Mouse (Mus musculus): ENCODE measurements around the gene Tor2a. TPM values are rescaled to one million over a fixed set of nuclear protein-coding genes. Genes with fewer than 3 reads are reported as not detected.

The Tor2a gene
- polyA plus RNA-seq, 1 experiment from 2014 or later, result 24.7 TPM

DNA sequence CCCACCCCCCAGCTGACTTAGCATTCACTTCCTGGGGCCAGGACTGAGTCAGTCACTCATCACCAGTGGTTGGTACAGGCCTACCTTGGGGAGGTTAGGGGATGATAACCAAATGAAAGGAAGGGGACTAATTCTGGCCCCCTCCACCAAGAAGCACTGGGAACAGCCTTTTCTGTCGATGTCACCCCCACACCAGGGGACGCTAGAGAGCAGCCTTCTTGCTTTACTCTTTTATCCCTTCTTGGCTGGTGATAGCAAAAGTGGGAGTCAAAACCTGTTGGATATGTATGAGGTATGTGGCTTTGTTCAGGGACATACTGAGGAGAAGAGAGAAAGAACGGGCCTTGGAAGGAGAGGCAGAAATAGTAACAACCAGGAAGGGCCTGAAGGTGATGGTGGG lies 6.3 kb downstream of the Tor2a start:
- Histone ChIP-seq H3K9me3 (replicated peaks) (no peaks in the 10 kb centered on the region), H3K4me3 (replicated peaks) (no peak overlapping the region), H3K36me3 (replicated peaks) (peaks cover 19% of the 10 kb centered on the region), H3K27me3 (no peaks in the 10 kb centered on the region), H3K27ac (replicated peaks) (no peak overlapping the region), H3K4me1 (replicated peaks) (peaks cover 16% of the 10 kb centered on the region; the same call in 1 of the 2 replicates), H3K4me2 (no peak overlapping the region), H3K9ac (no peak overlapping the region)
- WGBS (ENCODE audit: insufficient replicate concordance), result 57% methylated on average over 3 of the region's 3 CpGs
- ATAC-seq (ENCODE audit: insufficient read depth), result no peak

DNA sequence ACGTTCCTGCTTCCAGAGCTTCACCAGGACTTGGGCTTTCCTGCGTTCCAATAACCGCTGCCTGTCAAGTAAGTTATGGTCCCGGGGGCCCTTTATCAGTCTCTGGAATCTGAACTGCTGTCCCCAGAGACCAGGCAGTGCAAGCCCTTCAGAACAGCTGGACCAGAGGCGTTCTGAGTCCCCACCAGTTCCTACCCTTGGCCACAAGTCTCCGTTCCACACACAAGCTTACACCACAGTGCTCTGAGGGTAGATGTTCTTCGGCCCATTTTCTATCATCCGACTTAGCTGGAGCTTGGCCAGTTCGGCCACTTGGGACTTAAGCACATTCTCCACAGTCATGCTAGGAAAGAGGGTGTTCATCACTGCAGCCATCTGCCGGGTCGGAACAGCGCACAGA lies 10.2 kb downstream of the Tor2a start:
- Histone ChIP-seq H3K4me3 (replicated peaks) (no peak overlapping the region), H3K27me3 (no peaks in the 10 kb centered on the region), H3K36me3 (replicated peaks) (no peaks in the 10 kb centered on the region), H3K4me1 (replicated peaks) (peaks cover 28% of the 10 kb centered on the region), H3K9me3 (replicated peaks) (no peaks in the 10 kb centered on the region), H3K9ac (no peak overlapping the region), H3K4me2 (no peak overlapping the region), H3K27ac (replicated peaks) (no peak overlapping the region)
- 63% methylated on average over 12 of the region's 12 CpGs for WGBS (ENCODE audit: insufficient replicate concordance)
- ATAC-seq (ENCODE audit: insufficient read depth), result no peak

DNA sequence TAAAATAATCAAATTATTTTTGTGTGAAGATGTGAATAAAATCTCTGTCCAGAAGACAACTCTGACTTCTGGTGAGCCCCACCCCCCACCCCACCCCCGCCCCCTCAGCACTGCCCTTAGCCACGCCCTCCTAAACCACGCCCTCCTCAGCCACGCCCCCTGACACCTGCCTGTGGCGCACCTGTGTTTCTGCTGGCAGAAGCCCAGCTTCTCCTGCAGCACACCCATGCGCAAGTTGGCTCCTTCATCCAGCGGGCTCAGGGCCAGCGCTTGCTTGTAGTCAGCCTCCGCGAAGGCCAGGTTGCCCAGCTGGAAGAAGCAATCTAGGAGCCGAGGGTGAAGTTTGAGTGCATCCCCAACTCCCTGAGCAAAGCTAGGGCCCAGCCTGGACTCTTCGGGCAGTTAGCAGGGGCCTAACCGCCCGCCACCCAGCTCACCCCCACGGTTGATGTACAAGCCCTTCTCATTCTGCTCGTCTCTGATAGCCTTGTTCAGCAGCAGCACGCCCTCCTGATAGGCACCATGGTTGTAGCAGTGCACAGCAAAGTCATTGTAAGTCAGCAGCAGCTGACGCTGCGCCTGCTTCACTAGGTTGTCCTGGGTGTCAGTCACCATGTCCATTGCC lies 11.7 kb downstream of the Tor2a start:
- Histone ChIP-seq H3K4me2 (peak overlapping the region; percentile 30), H3K4me1 (replicated peaks) (peaks cover 28% of the 10 kb centered on the region), H3K9me3 (replicated peaks) (no peaks in the 10 kb centered on the region), H3K27ac (replicated peaks) (no peak overlapping the region; the same call in 1 of the 2 replicates), H3K9ac (no peak overlapping the region), H3K4me3 (replicated peaks) (no peak overlapping the region), H3K36me3 (replicated peaks) (no peaks in the 10 kb centered on the region), H3K27me3 (no peaks in the 10 kb centered on the region)
- ATAC-seq (ENCODE audit: insufficient read depth), result peak; percentile 65
- 36% methylated on average over 19 of the region's 19 CpGs for WGBS (ENCODE audit: insufficient replicate concordance)

DNA sequence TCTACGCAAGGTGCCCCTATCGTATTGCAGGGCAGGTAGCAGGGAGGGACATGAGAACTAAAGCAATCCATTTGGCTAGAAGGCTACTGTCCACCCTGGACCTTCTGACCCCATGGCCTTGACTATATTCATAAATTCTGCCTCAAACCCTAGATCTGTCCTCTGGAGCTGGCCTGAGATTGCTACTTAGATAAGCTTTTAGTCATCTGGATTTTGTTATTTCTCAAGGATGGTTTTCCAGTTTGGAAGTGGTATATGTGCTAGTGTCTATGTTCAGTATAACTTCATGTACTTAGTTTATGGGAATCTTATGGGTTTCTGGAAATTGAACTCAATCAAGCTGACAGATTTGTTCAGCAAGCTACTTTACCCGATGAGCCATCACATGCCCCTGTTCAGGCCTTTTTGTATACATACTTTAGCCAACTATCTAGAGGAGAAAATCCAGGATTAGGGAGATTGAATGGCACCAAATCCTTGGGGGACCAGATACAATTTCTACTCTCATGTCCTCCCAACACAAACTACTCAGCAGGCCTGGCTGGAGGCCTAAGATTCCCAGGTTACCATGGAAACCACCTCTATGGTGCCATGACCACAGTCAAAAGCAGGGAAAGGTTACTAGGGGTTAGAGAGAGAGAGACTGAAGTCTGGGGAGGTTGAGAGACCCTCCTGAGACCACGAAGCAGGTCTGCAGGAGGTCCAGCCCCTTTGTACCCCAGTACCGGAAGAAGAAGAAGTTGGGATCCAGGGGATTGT lies 12.5 kb downstream of the Tor2a start:
- 73% methylated on average over 5 of the region's 5 CpGs for WGBS (ENCODE audit: insufficient replicate concordance)

DNA sequence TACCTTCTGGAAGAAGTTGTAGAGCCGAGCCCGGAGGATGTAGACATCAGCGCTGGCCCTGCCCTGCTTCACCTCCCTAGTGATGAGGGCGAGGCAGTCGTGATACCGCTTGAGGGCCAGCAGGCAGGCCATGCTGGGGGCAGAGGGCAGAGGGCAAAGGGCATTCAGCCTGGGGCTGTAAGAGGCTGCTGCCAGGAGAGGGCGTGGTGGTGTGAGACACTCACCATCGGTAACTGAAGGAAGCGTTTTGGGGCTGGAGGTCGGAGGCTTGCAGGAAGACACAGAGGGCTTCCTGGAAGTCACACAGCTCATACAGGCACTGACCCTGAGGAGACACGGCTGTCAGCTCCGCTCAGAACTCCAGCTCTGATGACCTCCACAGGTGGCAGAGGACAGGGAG lies 14.9 kb downstream of the Tor2a start:
- Histone ChIP-seq H3K9ac (no peak overlapping the region), H3K4me1 (replicated peaks) (peaks cover 42% of the 10 kb centered on the region), H3K4me3 (replicated peaks) (no peak overlapping the region), H3K27ac (replicated peaks) (no peak overlapping the region), H3K4me2 (no peak overlapping the region), H3K27me3 (peaks cover 4% of the 10 kb centered on the region; the same call in 1 of the 2 replicates), H3K36me3 (replicated peaks) (no peaks in the 10 kb centered on the region), H3K9me3 (replicated peaks) (no peaks in the 10 kb centered on the region)
- 25% methylated on average over 12 of the region's 12 CpGs for WGBS (ENCODE audit: insufficient replicate concordance)
- ATAC-seq (ENCODE audit: insufficient read depth), result no peak

More for the DNA sequence above, 12.5 kb downstream of the Tor2a start:
- no peaks in the 10 kb centered on the region for H3K9me3 ChIP-seq (replicated peaks)
- peaks cover 28% of the 10 kb centered on the region for H3K4me1 ChIP-seq (replicated peaks)
- no peak overlapping the region for H3K4me2 ChIP-seq
- no peak overlapping the region for H3K27ac ChIP-seq (replicated peaks)
- H3K9ac ChIP-seq, result no peak overlapping the region
- no peaks in the 10 kb centered on the region for H3K36me3 ChIP-seq (replicated peaks)
- no peak for ATAC-seq (ENCODE audit: insufficient read depth)
- no peak overlapping the region for H3K4me3 ChIP-seq (replicated peaks)
- peaks cover 1% of the 10 kb centered on the region; the same call in 1 of the 2 replicates for H3K27me3 ChIP-seq

DNA sequence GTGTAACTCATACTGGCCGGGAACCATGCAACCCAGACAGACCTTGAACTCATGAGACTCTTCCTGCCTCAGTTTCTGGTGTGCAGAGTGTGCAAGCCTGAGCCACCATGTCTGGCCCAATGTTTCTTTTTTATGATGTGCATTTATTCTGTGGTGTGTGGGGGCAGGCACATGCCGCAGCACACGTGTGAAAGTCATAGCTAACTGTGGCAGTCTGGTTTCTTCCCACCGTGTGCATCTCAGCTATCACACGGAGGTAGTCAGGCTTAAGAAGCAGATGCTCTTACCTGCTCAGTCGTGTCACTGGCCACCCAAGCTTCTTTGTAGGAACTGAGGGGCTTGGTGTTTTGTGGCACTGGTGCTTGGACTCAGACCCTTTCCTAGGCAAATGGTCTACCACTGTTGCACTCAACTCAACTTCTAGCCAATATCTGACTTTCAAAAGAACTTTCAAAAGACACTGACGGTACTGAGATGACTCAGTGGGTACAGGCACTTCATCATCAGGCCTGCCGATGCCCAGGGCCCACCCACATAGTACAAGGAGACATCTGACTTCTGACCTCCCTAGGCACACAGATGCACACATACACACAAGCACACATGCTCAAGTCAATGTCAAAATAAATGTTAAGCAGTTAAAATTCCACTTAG lies 15.7 kb downstream of the Tor2a start:
- 60% methylated on average over 8 of the region's 8 CpGs for WGBS (ENCODE audit: insufficient replicate concordance)
- H3K4me1 ChIP-seq (replicated peaks), result peaks cover 41% of the 10 kb centered on the region
- no peak for ATAC-seq (ENCODE audit: insufficient read depth)

DNA sequence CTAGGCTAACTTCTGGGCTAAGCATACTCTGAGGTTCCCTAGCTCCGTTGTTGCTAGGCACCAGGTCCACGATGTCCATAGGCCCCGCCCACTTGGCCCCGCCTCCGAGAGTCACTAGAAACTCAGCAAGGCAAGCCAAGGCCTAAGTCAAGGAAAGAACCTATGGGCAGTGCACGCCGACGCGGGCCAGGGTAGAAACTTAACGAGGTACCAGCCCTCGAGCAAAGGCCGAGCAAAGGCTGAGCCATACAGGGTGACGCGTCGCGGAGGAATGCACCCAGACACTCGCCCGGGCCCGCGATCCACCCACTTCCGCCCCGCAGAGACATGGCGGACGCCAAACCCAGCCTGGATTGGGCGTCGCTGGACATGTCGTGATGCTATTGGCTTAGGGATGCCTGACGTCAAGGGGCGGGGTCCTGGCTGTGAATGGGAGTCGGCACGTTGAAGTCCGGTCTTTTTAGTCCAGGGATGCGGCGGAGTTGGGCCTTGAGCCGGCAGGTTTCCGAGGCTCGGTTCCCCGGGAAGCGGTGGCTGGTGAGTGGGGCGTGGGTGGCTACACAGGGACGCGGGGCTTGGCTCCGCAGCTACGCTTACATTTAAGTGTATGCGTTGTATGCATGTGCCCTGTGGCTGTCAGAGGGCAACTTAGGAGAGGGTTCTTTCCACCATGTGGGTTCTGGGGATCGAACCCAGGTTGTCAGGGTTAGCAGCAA lies 18.5 kb downstream of the Tor2a start, which contains the start of the genes Ttc16 and Ptrh1:
TSS of gene Ttc16 (minus strand) at position 275 of the 716 bp plus-strand sequence.
TSS of gene Ptrh1 (plus strand) at position 428 of the 716 bp plus-strand sequence.
- ATAC-seq (ENCODE audit: insufficient read depth), result peak; percentile 91
- no peaks in the 10 kb centered on the region for H3K9me3 ChIP-seq (replicated peaks)
- H3K9ac ChIP-seq, result peak within 1 kb of the TSS; percentile 48; the same call in 1 of the 2 replicates
- WGBS (ENCODE audit: insufficient replicate concordance), result under 1% methylated on average over 46 of the region's 46 CpGs
- H3K4me2 ChIP-seq, result peak within 1 kb of the TSS; percentile 92
- peak within 1 kb of the TSS; percentile 73 for H3K4me3 ChIP-seq (replicated peaks)
- peak within 1 kb of the TSS; percentile 46 for H3K27ac ChIP-seq (replicated peaks)
- H3K27me3 ChIP-seq, result peaks cover 4% of the 10 kb centered on the region; the same call in 1 of the 2 replicates
- H3K36me3 ChIP-seq (replicated peaks), result no peaks in the 10 kb centered on the region
- H3K4me1 ChIP-seq (replicated peaks), result peaks cover 29% of the 10 kb centered on the region

More for the DNA sequence above, 15.7 kb downstream of the Tor2a start:
- peaks cover 4% of the 10 kb centered on the region; the same call in 1 of the 2 replicates for H3K27me3 ChIP-seq
- no peaks in the 10 kb centered on the region for H3K36me3 ChIP-seq (replicated peaks)
- no peak overlapping the region for H3K4me3 ChIP-seq (replicated peaks)
- H3K27ac ChIP-seq (replicated peaks), result no peak overlapping the region
- H3K9me3 ChIP-seq (replicated peaks), result no peaks in the 10 kb centered on the region
- no peak overlapping the region for H3K4me2 ChIP-seq
- no peak overlapping the region for H3K9ac ChIP-seq

DNA sequence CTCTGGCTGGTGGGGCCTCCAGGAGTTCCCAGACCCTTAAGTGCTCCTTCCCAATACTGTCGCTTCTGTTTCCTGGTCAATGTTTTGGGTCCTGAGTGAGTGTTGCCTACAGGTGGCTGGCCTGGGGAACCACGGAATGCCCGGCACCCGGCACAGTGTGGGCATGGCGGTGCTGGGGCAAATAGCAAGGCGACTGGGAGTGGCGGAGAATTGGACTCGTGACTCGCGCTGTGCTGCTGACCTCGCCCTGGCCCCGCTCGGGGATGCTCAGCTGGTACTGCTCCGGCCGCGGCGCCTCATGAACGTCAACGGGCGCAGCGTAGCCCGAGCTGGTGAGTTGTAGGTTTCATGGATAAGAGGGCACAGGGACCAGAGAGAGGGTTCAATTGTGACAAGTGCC lies 19.2 kb downstream of the Tor2a start:
- WGBS (ENCODE audit: insufficient replicate concordance), result 33% methylated on average over 22 of the region's 22 CpGs
- H3K4me2 ChIP-seq, result peak overlapping the region; percentile 92
- H3K4me3 ChIP-seq (replicated peaks), result peak overlapping the region; percentile 73
- no peak overlapping the region for H3K27ac ChIP-seq (replicated peaks)
- no peaks in the 10 kb centered on the region for H3K9me3 ChIP-seq (replicated peaks)
- H3K36me3 ChIP-seq (replicated peaks), result no peaks in the 10 kb centered on the region
- peaks cover 27% of the 10 kb centered on the region for H3K4me1 ChIP-seq (replicated peaks)
- no peak for ATAC-seq (ENCODE audit: insufficient read depth)
- H3K27me3 ChIP-seq, result peaks cover 4% of the 10 kb centered on the region; the same call in 1 of the 2 replicates
- H3K9ac ChIP-seq, result 0 out of 2 replicates have a peak overlapping the region, but pooled peaks have one; percentile 48

DNA sequence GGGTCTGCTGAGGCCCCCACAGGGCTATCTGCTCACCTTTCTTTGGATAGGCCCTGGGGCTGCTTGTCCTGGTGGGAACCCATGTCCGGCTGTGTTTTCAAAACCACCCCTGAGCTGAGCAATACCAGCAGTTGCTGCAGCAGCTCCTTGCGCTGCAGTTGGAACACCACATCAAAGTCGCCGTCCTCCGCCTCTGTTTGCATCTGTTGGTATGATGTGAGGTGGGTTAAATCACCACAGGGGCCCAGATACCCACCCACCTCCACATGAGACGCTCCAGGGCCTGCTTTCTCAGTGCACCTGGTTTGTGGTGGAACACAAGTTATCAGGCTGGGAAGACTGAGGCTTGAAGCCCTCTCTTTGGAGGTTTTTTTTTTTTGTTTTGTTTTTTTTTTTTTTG lies 21.0 kb downstream of the Tor2a start:
- Histone ChIP-seq H3K9ac (no peak overlapping the region), H3K9me3 (replicated peaks) (no peaks in the 10 kb centered on the region), H3K4me2 (no peak overlapping the region), H3K36me3 (replicated peaks) (no peaks in the 10 kb centered on the region), H3K4me1 (replicated peaks) (peaks cover 18% of the 10 kb centered on the region), H3K27ac (replicated peaks) (no peak overlapping the region), H3K4me3 (replicated peaks) (no peak overlapping the region), H3K27me3 (peaks cover 4% of the 10 kb centered on the region; the same call in 1 of the 2 replicates)
- ATAC-seq (ENCODE audit: insufficient read depth), result no peak
- 73% methylated on average over 6 of the region's 6 CpGs for WGBS (ENCODE audit: insufficient replicate concordance)

DNA sequence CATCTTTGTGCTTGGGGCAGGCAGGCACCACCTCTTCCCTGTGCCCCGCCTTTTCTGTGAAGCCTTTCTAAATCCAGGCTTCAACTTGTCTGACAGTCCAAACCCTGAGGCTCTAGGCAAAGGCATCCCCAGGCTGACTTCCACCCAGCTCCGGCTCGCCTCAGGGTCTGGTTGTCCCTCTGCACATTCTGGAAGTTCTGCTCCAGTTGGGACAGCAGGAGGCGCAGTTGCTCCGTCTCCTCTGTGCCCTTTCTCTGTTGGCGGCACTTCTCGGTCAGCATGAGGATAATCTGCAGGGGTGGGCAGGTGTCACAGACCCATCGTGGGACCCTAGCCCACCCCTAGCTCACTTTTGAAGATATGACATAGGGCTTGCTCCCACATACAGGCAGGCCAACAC lies 22.1 kb downstream of the Tor2a start:
- Histone ChIP-seq H3K4me1 (replicated peaks) (peaks cover 18% of the 10 kb centered on the region), H3K27me3 (peaks cover 4% of the 10 kb centered on the region; the same call in 1 of the 2 replicates), H3K36me3 (replicated peaks) (no peaks in the 10 kb centered on the region), H3K27ac (replicated peaks) (no peak overlapping the region), H3K4me3 (replicated peaks) (no peak overlapping the region), H3K4me2 (no peak overlapping the region), H3K9ac (no peak overlapping the region), H3K9me3 (replicated peaks) (no peaks in the 10 kb centered on the region)
- 18% methylated on average over 8 of the region's 8 CpGs for WGBS (ENCODE audit: insufficient replicate concordance)
- ATAC-seq (ENCODE audit: insufficient read depth), result no peak

Measured in liver, embryonic 15.5 days (tissue).